Mouse (Mus musculus): Measurements from ENCODE around the gene Gm13694. TPM values are rescaled to one million over a fixed set of nuclear protein-coding genes. Genes with fewer than 3 reads are reported as not detected.
"Not testable (repeated sequence)": the region's sequence is repeated elsewhere in the genome, so short reads cannot be mapped to it uniquely, and the experiment has no call there.

Gene Gm13694
- 1.9 and 2.0 TPM in 2 replicates for total RNA-seq (2021)
- long read RNA-seq, result 0 reads

GRCm38 (mm10) chr2:83978633-83979032 is at the start of gene Gm13694:
Gene Gm13694, plus strand, starts transcription at chr2:83978933.
- not testable (repeated sequence) for DNase-seq

- no peak for DNase-seq
Measured at GRCm38 (mm10) chr2:83929478-83930088, 49.1 kb upstream of the Gm13694 start.

- no peak for DNase-seq
Measured at GRCm38 (mm10) chr2:83940931-83941361, 37.8 kb upstream of the Gm13694 start, which contains the start of gene Zswim2. Gene Zswim2, minus strand, starts transcription at chr2:83941228.

GRCm38 (mm10) chr2:83941378-83941777 is 37.4 kb upstream of the Gm13694 start:
- DNase-seq, result no peak

- DNase-seq, result no peak
Measured at GRCm38 (mm10) chr2:83941792-83942191, 36.9 kb upstream of the Gm13694 start.

GRCm38 (mm10) chr2:83955393-83955792 is 23.3 kb upstream of the Gm13694 start, which contains the start of gene Gm13698:
Gene Gm13698, plus strand, starts transcription at chr2:83955693.
- not testable (repeated sequence) for DNase-seq

- DNase-seq, result not testable (repeated sequence)
Measured at GRCm38 (mm10) chr2:83961203-83961602, 17.5 kb upstream of the Gm13694 start, which contains the start of gene Gm13693. Gene Gm13693, plus strand, starts transcription at chr2:83961503.

GRCm38 (mm10) chr2:83967013-83967412 is 11.7 kb upstream of the Gm13694 start, which contains the start of gene Gm13695:
Gene Gm13695, plus strand, starts transcription at chr2:83967313.
- not testable (repeated sequence) for DNase-seq

GRCm38 (mm10) chr2:83972823-83973222 is 5.9 kb upstream of the Gm13694 start, which contains the start of gene Gm13696:
Gene Gm13696, plus strand, starts transcription at chr2:83973123.
- DNase-seq, result not testable (repeated sequence)

- DNase-seq, result not testable (repeated sequence)
Measured at GRCm38 (mm10) chr2:83984443-83984842, 5.7 kb downstream of the Gm13694 start, which contains the start of gene Gm13697. Gene Gm13697, plus strand, starts transcription at chr2:83984743.

- DNase-seq, result not testable (repeated sequence)
Measured at GRCm38 (mm10) chr2:83990253-83990652, 11.5 kb downstream of the Gm13694 start, which contains the start of gene Gm13691. Gene Gm13691, plus strand, starts transcription at chr2:83990553.

GRCm38 (mm10) chr2:83993639-83994255 is 15.0 kb downstream of the Gm13694 start:
- not testable (repeated sequence) for DNase-seq

- not testable (repeated sequence) for DNase-seq
Measured at GRCm38 (mm10) chr2:83994526-83994925, 15.8 kb downstream of the Gm13694 start.

GRCm38 (mm10) chr2:84008913-84009312 is 30.2 kb downstream of the Gm13694 start:
- DNase-seq, result no peak

GRCm38 (mm10) chr2:84009818-84010217 is 31.1 kb downstream of the Gm13694 start:
- DNase-seq, result no peak

GRCm38 (mm10) chr2:84014572-84014971 is 35.8 kb downstream of the Gm13694 start:
- DNase-seq, result no peak

- not testable (repeated sequence) for DNase-seq
Measured at GRCm38 (mm10) chr2:84016291-84016690, 37.6 kb downstream of the Gm13694 start.

- no peak for DNase-seq
Measured at GRCm38 (mm10) chr2:84018330-84018729, 39.6 kb downstream of the Gm13694 start.

GRCm38 (mm10) chr2:84019519-84020305 is 41.0 kb downstream of the Gm13694 start:
- no peak for DNase-seq

GRCm38 (mm10) chr2:84021930-84022329 is 43.2 kb downstream of the Gm13694 start:
- no peak for DNase-seq

GRCm38 (mm10) chr2:84022905-84023304 is 44.2 kb downstream of the Gm13694 start:
- DNase-seq, result no peak

GRCm38 (mm10) chr2:84023319-84023718 is 44.6 kb downstream of the Gm13694 start:
- no peak for DNase-seq
